Mouse (Mus musculus) bone marrow, adult 2 months (tissue): Measurements from ENCODE around the gene Bpifb4. TPM values are rescaled to one million over a fixed set of nuclear protein-coding genes. Genes with fewer than 3 reads are reported as not detected.

ENCODE experiments used
- H3K27ac ChIP-seq: fragments of 200-500 bp; 2 replicates; pipeline ENCODE4 v1.5.1; 2012; ENCODE audit warnings: low read depth, mild to moderate bottlenecking, control low read depth, inconsistent platforms, low read length; ENCODE audit not compliant: control insufficient read depth, poor library complexity, insufficient read depth
- H3K4me1 ChIP-seq: fragments of 200-500 bp; 2 replicates; pipeline ENCODE4 v1.6.1; 2011; ENCODE audit warnings: low read length; ENCODE audit not compliant: control insufficient read depth, insufficient read depth
- H3K4me3 ChIP-seq: fragments of 200-500 bp; replicated peaks from 2 replicates; pipeline ENCODE3; 2011; ENCODE audit warnings: mild to moderate bottlenecking, low read depth, low read length, control low read depth; ENCODE audit not compliant: control insufficient read depth
- CTCF ChIP-seq: fragments of 200-500 bp; IDR thresholded peaks from 2 replicates; pipeline ENCODE4 v1.5.1; 2011; ENCODE audit warnings: low read length, control low read depth; ENCODE audit not compliant: control insufficient read depth, insufficient read depth
- POLR2A ChIP-seq: fragments of 200-500 bp; IDR thresholded peaks from 2 replicates; pipeline ENCODE4 v1.6.1; 2011; ENCODE audit warnings: low read depth, mild to moderate bottlenecking, control low read depth, low read length, borderline replicate concordance; ENCODE audit not compliant: control insufficient read depth
- WGBS: fragments of 180-500 bp; shearing (Covaris S2); methylation state at CpG from one replicate; pipeline ENCODE4 v1.1.7; 2018; 5-methylcytosine and 5-hydroxymethylcytosine counted together
- polyA plus RNA-seq: library from polyadenylated mRNA; stranded (reverse); fragments of >200 nt; gene quantifications from 2 replicates; pipeline ENCODE4 v1.2.4, GENCODE M21; 2011; ENCODE audit warnings: low replicate concordance; ENCODE audit not compliant: missing spikeins, insufficient read depth, insufficient read length

Bpifb4 gene
- polyA plus RNA-seq, 1 experiment, result not detected

GRCm38 (mm10) chr2:153931125-153931524 lies 6.9 kb upstream of the Bpifb4 start:
- H3K27ac ChIP-seq, result no peak overlapping the region
- 85% methylated on average over 6 of the region's 6 CpGs for WGBS
- no peaks in the 10 kb centered on the region for H3K4me1 ChIP-seq
- no peak overlapping the region for H3K4me3 ChIP-seq
- TF ChIP-seq POLR2A (no peak), CTCF (no peak)

- WGBS, result 79% methylated on average over 6 of the region's 6 CpGs
- TF ChIP-seq POLR2A, result no peak
- no peak for TF ChIP-seq CTCF
- no peak overlapping the region for H3K4me3 ChIP-seq
These were observed 4.7 kb upstream of the Bpifb4 start for GRCm38 (mm10) chr2:153933311-153933710.

GRCm38 (mm10) chr2:153935348-153935747 lies 2.7 kb upstream of the Bpifb4 start:
- 82% methylated on average over 6 of the region's 6 CpGs for WGBS
- H3K4me1 ChIP-seq, result no peaks in the 10 kb centered on the region
- TF ChIP-seq POLR2A (no peak), CTCF (no peak)
- H3K27ac ChIP-seq, result no peak overlapping the region
- no peak overlapping the region for H3K4me3 ChIP-seq

More at GRCm38 (mm10) chr2:153933311-153933710, 4.7 kb upstream of the Bpifb4 start:
- no peak overlapping the region for H3K27ac ChIP-seq
- H3K4me1 ChIP-seq, result no peaks in the 10 kb centered on the region

GRCm38 (mm10) chr2:153943537-153943936 lies 5.5 kb downstream of the Bpifb4 start:
- no peaks in the 10 kb centered on the region for H3K4me1 ChIP-seq
- TF ChIP-seq POLR2A, result no peak
- TF ChIP-seq CTCF, result peak; percentile 70
- WGBS, result 26% methylated on average over 3 of the region's 3 CpGs
- no peak overlapping the region for H3K27ac ChIP-seq
- H3K4me3 ChIP-seq, result no peak overlapping the region

- WGBS, result 75% methylated on average over 8 of the region's 8 CpGs
- TF ChIP-seq CTCF (no peak), POLR2A (no peak)
- Histone ChIP-seq H3K4me1 (no peaks in the 10 kb centered on the region), H3K27ac (no peak overlapping the region), H3K4me3 (no peak overlapping the region)
These were observed 6.6 kb downstream of the Bpifb4 start for GRCm38 (mm10) chr2:153944567-153944966.

- no peak for TF ChIP-seq POLR2A
- TF ChIP-seq CTCF, result peak; percentile 38; the same call in 1 of the 2 replicates
- Histone ChIP-seq H3K27ac (no peak overlapping the region), H3K4me3 (no peak overlapping the region), H3K4me1 (0 out of 2 replicates have a peak, but pooled peaks cover 1% of the 10 kb centered on the region)
- 27% methylated on average over 6 of the region's 6 CpGs for WGBS
These were observed 14.9 kb downstream of the Bpifb4 start for GRCm38 (mm10) chr2:153952897-153953296.

GRCm38 (mm10) chr2:153953836-153954235 lies 15.8 kb downstream of the Bpifb4 start:
- no peak overlapping the region for H3K4me3 ChIP-seq
- peak; percentile 72 for TF ChIP-seq CTCF
- no peak for TF ChIP-seq POLR2A
- 0 out of 2 replicates have a peak, but pooled peaks cover 1% of the 10 kb centered on the region for H3K4me1 ChIP-seq
- H3K27ac ChIP-seq, result no peak overlapping the region
- WGBS, result 6% methylated on average over 6 of the region's 6 CpGs

- no peak overlapping the region for H3K27ac ChIP-seq
- WGBS, result 66% methylated on average over 4 of the region's 4 CpGs
- no peaks in the 10 kb centered on the region; the same call in 1 of the 2 replicates for H3K4me1 ChIP-seq
- H3K4me3 ChIP-seq, result no peak overlapping the region
- no peak for TF ChIP-seq CTCF
- no peak for TF ChIP-seq POLR2A
These were observed 24.9 kb downstream of the Bpifb4 start for GRCm38 (mm10) chr2:153962821-153963331.

- TF ChIP-seq CTCF (no peak), POLR2A (no peak)
- 85% methylated on average over 1 of the region's 1 CpGs for WGBS
These were observed 25.3 kb downstream of the Bpifb4 start for GRCm38 (mm10) chr2:153963334-153963733.

More at GRCm38 (mm10) chr2:153963334-153963733, 25.3 kb downstream of the Bpifb4 start:
- H3K4me1 ChIP-seq, result no peaks in the 10 kb centered on the region; the same call in 1 of the 2 replicates
- H3K27ac ChIP-seq, result no peak overlapping the region
- no peak overlapping the region for H3K4me3 ChIP-seq
